Mouse (Mus musculus): Measurements from ENCODE around the gene Il34. TPM values are rescaled to one million over a fixed set of nuclear protein-coding genes. Genes with fewer than 3 reads are reported as not detected.

Il34 gene
- polyA plus RNA-seq, 1 experiment from 2014 or later = 2.4 TPM

- Histone ChIP-seq H3K27me3 (ENCODE audit: insufficient read depth, low read length) (no peaks in the 10 kb centered on the region), H3K4me3 (ENCODE audit: low read depth, low read length) (peak overlapping the region; percentile 67; the same call in 1 of the 2 replicates), H3K9me3 (ENCODE audit: low read depth, low read length) (no peaks in the 10 kb centered on the region), H3K36me3 (ENCODE audit: insufficient read depth) (peaks cover 21% of the 10 kb centered on the region), H3K4me1 (ENCODE audit: insufficient read depth) (peaks cover 61% of the 10 kb centered on the region), H3K9ac (peak overlapping the region; percentile 20; the same call in 1 of the 2 replicates), H3K4me2 (peak overlapping the region; percentile 93), H3K27ac (ENCODE audit: low read depth) (peak overlapping the region; percentile 97)
- DNase-seq = no peak
- 47% methylated on average over 6 of the region's 6 CpGs for WGBS
- no peak for TF ChIP-seq CTCF (IDR thresholded peaks at IDR 0.05; ENCODE audit: low read depth)
- ATAC-seq (ENCODE audit: insufficient read depth) = no peak
Observed at GRCm38 (mm10) chr8:110719898-110720653, 85.6 kb downstream of the Il34 start.

GRCm38 (mm10) chr8:110718969-110719670 lies 86.6 kb downstream of the Il34 start:
- H3K9me3 ChIP-seq (ENCODE audit: low read depth, low read length) = no peaks in the 10 kb centered on the region
- H3K4me3 ChIP-seq (ENCODE audit: low read depth, low read length) = no peak overlapping the region
- no peaks in the 10 kb centered on the region for H3K27me3 ChIP-seq (ENCODE audit: insufficient read depth, low read length)
- peak; percentile 64 for ATAC-seq (ENCODE audit: insufficient read depth)
- H3K36me3 ChIP-seq (ENCODE audit: insufficient read depth) = peaks cover 11% of the 10 kb centered on the region
- H3K4me1 ChIP-seq (ENCODE audit: insufficient read depth) = peaks cover 51% of the 10 kb centered on the region
- no peak for TF ChIP-seq CTCF (IDR thresholded peaks at IDR 0.05; ENCODE audit: low read depth)
- H3K9ac ChIP-seq = 0 out of 2 replicates have a peak overlapping the region, but pooled peaks have one; percentile 7
- H3K27ac ChIP-seq (ENCODE audit: low read depth) = peak overlapping the region; percentile 97
- peak overlapping the region; percentile 7; the same call in 1 of the 2 replicates for H3K4me2 ChIP-seq
- WGBS = 28% methylated on average over 12 of the region's 12 CpGs
- DNase-seq = peak; percentile 93

- H3K27me3 ChIP-seq (ENCODE audit: insufficient read depth, low read length) = no peaks in the 10 kb centered on the region
- TF ChIP-seq CTCF (IDR thresholded peaks at IDR 0.05; ENCODE audit: low read depth) = no peak
- peaks cover 46% of the 10 kb centered on the region for H3K4me1 ChIP-seq (ENCODE audit: insufficient read depth)
- H3K4me3 ChIP-seq (ENCODE audit: low read depth, low read length) = no peak overlapping the region
- DNase-seq = no peak
- no peaks in the 10 kb centered on the region for H3K9me3 ChIP-seq (ENCODE audit: low read depth, low read length)
- ATAC-seq (ENCODE audit: insufficient read depth) = no peak
- H3K36me3 ChIP-seq (ENCODE audit: insufficient read depth) = peaks cover 10% of the 10 kb centered on the region
- 77% methylated on average over 8 of the region's 8 CpGs for WGBS
- peak overlapping the region; percentile 97 for H3K27ac ChIP-seq (ENCODE audit: low read depth)
- H3K4me2 ChIP-seq = no peak overlapping the region; the same call in 1 of the 2 replicates
- H3K9ac ChIP-seq = no peak overlapping the region
Observed at GRCm38 (mm10) chr8:110718209-110718968, 87.3 kb downstream of the Il34 start.

GRCm38 (mm10) chr8:110717131-110717530 lies 88.6 kb downstream of the Il34 start:
- ATAC-seq (ENCODE audit: insufficient read depth) = no peak

GRCm38 (mm10) chr8:110716075-110716474 lies 89.6 kb downstream of the Il34 start:
- Histone ChIP-seq H3K27ac (ENCODE audit: low read depth) (peak overlapping the region; percentile 79), H3K9ac (no peak overlapping the region; the same call in 1 of the 2 replicates), H3K4me1 (ENCODE audit: insufficient read depth) (peaks cover 54% of the 10 kb centered on the region), H3K27me3 (ENCODE audit: insufficient read depth, low read length) (no peaks in the 10 kb centered on the region), H3K4me2 (no peak overlapping the region), H3K36me3 (ENCODE audit: insufficient read depth) (peaks cover 19% of the 10 kb centered on the region), H3K9me3 (ENCODE audit: low read depth, low read length) (no peaks in the 10 kb centered on the region), H3K4me3 (ENCODE audit: low read depth, low read length) (no peak overlapping the region)
- ATAC-seq (ENCODE audit: insufficient read depth) (0 out of 2 replicates have a peak, but pooled peaks have one; percentile 1), DNase-seq (peak; percentile 83)
- WGBS = 52% methylated on average over 4 of the region's 4 CpGs
- TF ChIP-seq CTCF (IDR thresholded peaks at IDR 0.05; ENCODE audit: low read depth) = no peak

More at GRCm38 (mm10) chr8:110717131-110717530, 88.6 kb downstream of the Il34 start:
- peak overlapping the region; percentile 77 for H3K27ac ChIP-seq (ENCODE audit: low read depth)
- peaks cover 46% of the 10 kb centered on the region for H3K4me1 ChIP-seq (ENCODE audit: insufficient read depth)
- no peak overlapping the region for H3K4me3 ChIP-seq (ENCODE audit: low read depth, low read length)
- WGBS = 34% methylated on average over 7 of the region's 7 CpGs
- no peak overlapping the region for H3K4me2 ChIP-seq
- TF ChIP-seq CTCF (IDR thresholded peaks at IDR 0.05; ENCODE audit: low read depth) = no peak
- H3K9ac ChIP-seq = no peak overlapping the region
- peaks cover 19% of the 10 kb centered on the region for H3K36me3 ChIP-seq (ENCODE audit: insufficient read depth)
- H3K9me3 ChIP-seq (ENCODE audit: low read depth, low read length) = no peaks in the 10 kb centered on the region
- peak; percentile 55 for DNase-seq
- no peaks in the 10 kb centered on the region for H3K27me3 ChIP-seq (ENCODE audit: insufficient read depth, low read length)

GRCm38 (mm10) chr8:110714827-110715519 lies 90.8 kb downstream of the Il34 start:
- 83% methylated on average over 15 of the region's 15 CpGs for WGBS
- Histone ChIP-seq H3K36me3 (ENCODE audit: insufficient read depth) (peaks cover 19% of the 10 kb centered on the region), H3K27ac (ENCODE audit: low read depth) (peak overlapping the region; percentile 79), H3K4me3 (ENCODE audit: low read depth, low read length) (no peak overlapping the region), H3K9me3 (ENCODE audit: low read depth, low read length) (no peaks in the 10 kb centered on the region), H3K4me2 (no peak overlapping the region), H3K4me1 (ENCODE audit: insufficient read depth) (peaks cover 54% of the 10 kb centered on the region), H3K27me3 (ENCODE audit: insufficient read depth, low read length) (no peaks in the 10 kb centered on the region), H3K9ac (no peak overlapping the region; the same call in 1 of the 2 replicates)
- no peak for ATAC-seq (ENCODE audit: insufficient read depth)
- no peak for DNase-seq
- no peak for TF ChIP-seq CTCF (IDR thresholded peaks at IDR 0.05; ENCODE audit: low read depth)
